Mouse (Mus musculus): Measurements from ENCODE around the gene Ugt1a8. TPM values are rescaled to one million over a fixed set of nuclear protein-coding genes. Genes with fewer than 3 reads are reported as not detected.

The Ugt1a8 gene
- total and polyA plus RNA-seq, 3 experiments = not detected

GRCm38 (mm10) chr1:88243861-88244260, 156.2 kb downstream of the Ugt1a8 start:
- no peaks in the 10 kb centered on the region for H3K4me1 ChIP-seq (ENCODE audit: control insufficient read depth in 1 of 2, insufficient read depth in 2 of 2, low read length in 2 of 2)
- TF ChIP-seq MAFK (IDR thresholded peaks at IDR 0.05; ENCODE audit: borderline replicate concordance, low read depth, low read length) (no peak), CHD1 (IDR thresholded peaks at IDR 0.05; ENCODE audit: low read depth, low read length) (no peak), JUND (IDR thresholded peaks at IDR 0.05; ENCODE audit: low read depth, low read length) (no peak), POLR2AphosphoS2 (IDR thresholded peaks at IDR 0.05; ENCODE audit: low read length) (no peak), POLR2AphosphoS5 (IDR thresholded peaks at IDR 0.05; ENCODE audit: borderline replicate concordance, low read depth, low read length) (no peak), SMC3 (IDR thresholded peaks at IDR 0.05; ENCODE audit: low read depth, low read length) (no peak), ZC3H11A (IDR thresholded peaks at IDR 0.05; ENCODE audit: low read depth, low read length) (no peak), EP300 (IDR thresholded peaks at IDR 0.05; ENCODE audit: low read depth in 1 of 2, low read length in 2 of 2) (no peak), MXI1 (IDR thresholded peaks at IDR 0.05; ENCODE audit: low read depth, low read length) (no peak), MYB (IDR thresholded peaks at IDR 0.05; ENCODE audit: low read depth, low read length) (no peak), TCF12 (IDR thresholded peaks at IDR 0.05; ENCODE audit: low read depth, low read length) (no peak), RCOR1 (IDR thresholded peaks at IDR 0.05; ENCODE audit: low read depth, low read length) (no peak), NELFE (IDR thresholded peaks at IDR 0.05; ENCODE audit: low read depth, low read length) (no peak), TBP (IDR thresholded peaks at IDR 0.05; ENCODE audit: low read depth, low read length) (no peak), ZMIZ1 (IDR thresholded peaks at IDR 0.05; ENCODE audit: low read depth, low read length) (no peak), ETS1 (IDR thresholded peaks at IDR 0.05; ENCODE audit: low read depth, low read length) (no peak)
- H3K79me2 ChIP-seq (ENCODE audit: control insufficient read depth, insufficient read depth, low read length, poor library complexity) = no peaks in the 10 kb centered on the region
- no peak for DNase-seq (ENCODE audit: low read depth, low spot score)
- H3K27me3 ChIP-seq (ENCODE audit: control insufficient read depth in 1 of 2, insufficient read depth in 2 of 2, low read length in 2 of 2) = no peaks in the 10 kb centered on the region
- H3K9ac ChIP-seq (ENCODE audit: control insufficient read depth, low read depth, low read length, poor library complexity, severe bottlenecking) = no peak overlapping the region
- H3K9me3 ChIP-seq (replicated peaks; ENCODE audit: insufficient read depth, low read length) = no peaks in the 10 kb centered on the region
- no peak overlapping the region for H3K4me3 ChIP-seq (ENCODE audit: control insufficient read depth in 1 of 2, insufficient read depth in 1 of 2, low read depth in 2 of 2, low read length in 2 of 2)
- H3K36me3 ChIP-seq (ENCODE audit: control insufficient read depth in 1 of 2, insufficient read depth in 2 of 2, low read length in 2 of 2) = no peaks in the 10 kb centered on the region
- no peak overlapping the region for H3K27ac ChIP-seq (ENCODE audit: control insufficient read depth, low read depth, low read length)

DNA sequence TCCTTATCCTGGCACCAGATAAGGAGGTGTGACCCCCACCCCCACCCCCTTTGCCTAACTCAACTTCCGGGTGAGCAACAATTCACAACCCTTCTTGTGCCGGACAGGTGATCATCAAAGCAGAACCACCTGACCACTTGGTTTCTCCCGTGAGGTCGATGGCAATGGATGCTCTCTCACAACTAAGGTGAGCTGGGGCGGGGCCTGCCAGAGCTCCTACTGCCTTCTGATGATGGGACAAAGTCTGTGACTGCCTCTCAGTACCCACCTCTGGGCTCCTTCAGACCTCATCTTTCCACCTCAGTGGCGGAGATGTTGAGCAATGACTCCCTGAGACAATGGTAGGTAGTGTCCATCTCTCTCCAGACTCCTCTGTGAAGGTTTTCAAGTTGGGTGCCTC, 158.3 kb downstream of the Ugt1a8 start:
- no peak overlapping the region for H3K27ac ChIP-seq (ENCODE audit: control insufficient read depth, low read depth, low read length)
- no peaks in the 10 kb centered on the region for H3K27me3 ChIP-seq (ENCODE audit: control insufficient read depth in 1 of 2, insufficient read depth in 2 of 2, low read length in 2 of 2)
- no peaks in the 10 kb centered on the region for H3K36me3 ChIP-seq (ENCODE audit: control insufficient read depth in 1 of 2, insufficient read depth in 2 of 2, low read length in 2 of 2)
- H3K9ac ChIP-seq (ENCODE audit: control insufficient read depth, low read depth, low read length, poor library complexity, severe bottlenecking) = no peak overlapping the region
- TF ChIP-seq JUND (IDR thresholded peaks at IDR 0.05; ENCODE audit: low read depth, low read length) (no peak), MAZ (IDR thresholded peaks at IDR 0.05; ENCODE audit: low read depth, low read length) (no peak)
- H3K4me1 ChIP-seq (ENCODE audit: control insufficient read depth in 1 of 2, insufficient read depth in 2 of 2, low read length in 2 of 2) = no peaks in the 10 kb centered on the region
- H3K79me2 ChIP-seq (ENCODE audit: control insufficient read depth, insufficient read depth, low read length, poor library complexity) = no peaks in the 10 kb centered on the region
- DNase-seq (ENCODE audit: low read depth, low spot score) = no peak
- no peak overlapping the region for H3K4me3 ChIP-seq (ENCODE audit: control insufficient read depth in 1 of 2, insufficient read depth in 1 of 2, low read depth in 2 of 2, low read length in 2 of 2)
- H3K9me3 ChIP-seq (replicated peaks; ENCODE audit: insufficient read depth, low read length) = no peaks in the 10 kb centered on the region

Data from MEL (cell line).